Mouse (Mus musculus) bone marrow, adult 2 months (tissue): ENCODE data around the gene Gabpb2. TPM values are rescaled to one million over a fixed set of nuclear protein-coding genes. Genes with fewer than 3 reads are reported as not detected.
A peak's percentile ranks its signal among the peaks of the same experiment; 100 is the strongest.

Source experiments
- H3K27ac ChIP-seq: fragments of 200-500 bp; 2 replicates; pipeline ENCODE4 v1.5.1; 2012; ENCODE audit warnings: low read depth, mild to moderate bottlenecking, control low read depth, inconsistent platforms, low read length; ENCODE audit not compliant: control insufficient read depth, poor library complexity, insufficient read depth
- H3K4me1 ChIP-seq: fragments of 200-500 bp; 2 replicates; pipeline ENCODE4 v1.6.1; 2011; ENCODE audit warnings: low read length; ENCODE audit not compliant: control insufficient read depth, insufficient read depth
- H3K4me3 ChIP-seq: fragments of 200-500 bp; replicated peaks from 2 replicates; pipeline ENCODE3; 2011; ENCODE audit warnings: mild to moderate bottlenecking, low read depth, low read length, control low read depth; ENCODE audit not compliant: control insufficient read depth
- CTCF ChIP-seq: fragments of 200-500 bp; IDR thresholded peaks from 2 replicates; pipeline ENCODE4 v1.5.1; 2011; ENCODE audit warnings: low read length, control low read depth; ENCODE audit not compliant: control insufficient read depth, insufficient read depth
- POLR2A ChIP-seq: fragments of 200-500 bp; IDR thresholded peaks from 2 replicates; pipeline ENCODE4 v1.6.1; 2011; ENCODE audit warnings: low read depth, mild to moderate bottlenecking, control low read depth, low read length, borderline replicate concordance; ENCODE audit not compliant: control insufficient read depth
- WGBS: fragments of 180-500 bp; shearing (Covaris S2); methylation state at CpG from one replicate; pipeline ENCODE4 v1.1.7; 2018; 5-methylcytosine and 5-hydroxymethylcytosine counted together
- polyA plus RNA-seq: library from polyadenylated mRNA; stranded (reverse); fragments of >200 nt; gene quantifications from 2 replicates; pipeline ENCODE4 v1.2.4, GENCODE M21; 2011; ENCODE audit warnings: low replicate concordance; ENCODE audit not compliant: missing spikeins, insufficient read depth, insufficient read length

Gene Gabpb2
- polyA plus RNA-seq, 1 experiment, result 28.5 TPM

DNA sequence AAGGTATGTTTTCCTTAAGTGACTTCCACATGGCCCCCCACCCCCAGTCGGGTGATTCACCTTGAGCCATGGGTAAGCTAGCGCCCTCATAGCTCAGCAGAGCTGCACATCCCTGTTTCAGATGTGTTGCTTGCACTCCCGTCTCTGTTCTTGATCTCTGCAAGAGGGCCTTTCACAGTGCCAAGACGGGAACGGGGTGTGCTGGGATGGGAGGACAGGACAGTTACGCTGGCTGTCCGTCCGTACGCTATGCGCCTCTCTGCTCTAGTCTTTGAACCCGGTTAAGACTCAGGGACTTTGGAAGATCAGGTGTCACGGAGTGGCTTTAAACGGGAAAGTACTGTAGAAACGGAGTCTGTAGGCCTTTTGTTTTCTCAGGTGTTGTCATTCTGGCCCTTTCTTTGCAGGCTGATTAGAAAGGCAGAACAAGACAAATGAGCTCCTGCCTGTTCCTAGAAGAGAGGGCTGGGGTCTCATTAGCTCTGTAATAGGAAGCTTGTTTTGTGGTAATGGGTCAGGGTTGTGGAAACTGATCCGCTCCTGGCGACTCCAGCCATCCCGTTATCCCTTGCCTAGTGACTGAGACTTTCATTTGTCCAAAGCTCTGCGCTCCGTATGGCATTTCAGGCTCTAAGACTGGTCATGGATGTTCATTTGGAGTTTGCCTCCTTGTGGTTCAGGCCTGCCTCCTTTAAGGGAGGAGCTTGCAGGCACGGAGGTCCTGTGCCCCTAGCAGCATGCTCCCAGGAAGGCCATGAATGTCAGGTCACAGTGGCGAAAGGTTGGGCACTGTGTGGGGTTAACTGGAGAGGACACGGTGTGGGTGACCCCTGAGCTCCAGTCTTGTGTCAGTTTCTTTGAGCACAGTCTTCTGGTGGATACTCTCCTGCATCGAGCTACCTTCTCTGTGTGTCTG is 17.9 kb upstream of the Gabpb2 start:
- Histone ChIP-seq H3K4me1 (peaks cover 3% of the 10 kb centered on the region; the same call in 1 of the 2 replicates), H3K27ac (no peak overlapping the region; the same call in 1 of the 2 replicates), H3K4me3 (no peak overlapping the region)
- WGBS, result 92% methylated on average over 23 of the region's 23 CpGs
- no peak for TF ChIP-seq POLR2A
- no peak for TF ChIP-seq CTCF

DNA sequence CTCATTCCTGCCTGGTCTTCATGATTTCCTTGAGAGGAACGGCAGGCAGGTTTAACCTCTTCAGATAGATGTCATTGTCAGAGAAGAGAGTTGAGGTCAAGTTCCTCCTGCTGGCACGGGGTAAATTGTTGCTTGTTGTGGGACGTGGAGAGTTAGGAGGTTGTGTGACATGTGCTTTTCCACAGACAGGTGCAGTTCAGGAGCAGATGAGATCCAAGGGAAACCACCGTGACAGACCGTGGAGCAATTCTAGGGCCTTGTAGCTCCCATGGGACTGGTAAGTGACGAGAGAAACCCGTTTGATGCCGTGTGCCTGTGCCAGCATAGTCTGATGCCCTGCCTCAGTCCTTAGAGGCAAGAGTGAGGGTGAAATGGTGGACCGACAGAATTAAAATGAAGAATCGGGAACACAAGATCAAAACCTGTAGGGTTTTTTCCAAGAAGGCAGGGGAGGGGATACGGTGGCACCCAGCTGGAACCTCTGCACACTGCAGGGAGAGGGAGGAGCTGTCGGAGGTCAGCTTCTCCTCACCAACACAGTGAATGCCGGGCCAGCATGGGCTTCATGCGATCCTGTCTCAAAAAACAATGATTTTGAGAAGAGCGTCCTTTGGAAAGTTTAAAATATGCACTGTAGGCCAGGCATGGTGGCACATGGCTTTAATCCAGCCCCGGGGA is 15.7 kb upstream of the Gabpb2 start:
- 83% methylated on average over 16 of the region's 16 CpGs for WGBS
- Histone ChIP-seq H3K4me3 (no peak overlapping the region), H3K4me1 (peaks cover 4% of the 10 kb centered on the region; the same call in 1 of the 2 replicates), H3K27ac (no peak overlapping the region)
- TF ChIP-seq POLR2A, result no peak
- no peak for TF ChIP-seq CTCF

DNA sequence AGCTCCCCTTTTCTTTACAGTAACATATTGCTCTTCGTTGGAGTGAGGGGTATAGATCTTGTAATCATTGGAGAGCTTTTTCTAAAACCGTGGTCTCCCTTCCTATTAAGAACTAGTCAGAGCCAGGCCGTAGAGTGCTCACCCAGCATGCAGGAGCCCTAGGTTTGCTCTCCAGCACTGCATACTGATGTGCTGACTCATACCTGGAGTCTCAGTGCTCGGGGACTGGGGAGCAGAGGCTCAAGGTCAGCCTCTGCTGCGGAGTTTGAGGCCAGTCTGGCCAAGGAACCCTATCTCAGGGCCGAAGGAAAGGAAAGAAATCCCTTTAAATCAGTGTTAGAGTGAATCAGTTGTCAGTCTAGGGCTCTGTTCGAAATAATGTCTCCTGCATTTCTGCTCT is 15.1 kb upstream of the Gabpb2 start:
- TF ChIP-seq POLR2A (no peak), CTCF (no peak)
- Histone ChIP-seq H3K27ac (no peak overlapping the region), H3K4me1 (peaks cover 4% of the 10 kb centered on the region; the same call in 1 of the 2 replicates), H3K4me3 (no peak overlapping the region)
- WGBS, result 76% methylated on average over 7 of the region's 7 CpGs

DNA sequence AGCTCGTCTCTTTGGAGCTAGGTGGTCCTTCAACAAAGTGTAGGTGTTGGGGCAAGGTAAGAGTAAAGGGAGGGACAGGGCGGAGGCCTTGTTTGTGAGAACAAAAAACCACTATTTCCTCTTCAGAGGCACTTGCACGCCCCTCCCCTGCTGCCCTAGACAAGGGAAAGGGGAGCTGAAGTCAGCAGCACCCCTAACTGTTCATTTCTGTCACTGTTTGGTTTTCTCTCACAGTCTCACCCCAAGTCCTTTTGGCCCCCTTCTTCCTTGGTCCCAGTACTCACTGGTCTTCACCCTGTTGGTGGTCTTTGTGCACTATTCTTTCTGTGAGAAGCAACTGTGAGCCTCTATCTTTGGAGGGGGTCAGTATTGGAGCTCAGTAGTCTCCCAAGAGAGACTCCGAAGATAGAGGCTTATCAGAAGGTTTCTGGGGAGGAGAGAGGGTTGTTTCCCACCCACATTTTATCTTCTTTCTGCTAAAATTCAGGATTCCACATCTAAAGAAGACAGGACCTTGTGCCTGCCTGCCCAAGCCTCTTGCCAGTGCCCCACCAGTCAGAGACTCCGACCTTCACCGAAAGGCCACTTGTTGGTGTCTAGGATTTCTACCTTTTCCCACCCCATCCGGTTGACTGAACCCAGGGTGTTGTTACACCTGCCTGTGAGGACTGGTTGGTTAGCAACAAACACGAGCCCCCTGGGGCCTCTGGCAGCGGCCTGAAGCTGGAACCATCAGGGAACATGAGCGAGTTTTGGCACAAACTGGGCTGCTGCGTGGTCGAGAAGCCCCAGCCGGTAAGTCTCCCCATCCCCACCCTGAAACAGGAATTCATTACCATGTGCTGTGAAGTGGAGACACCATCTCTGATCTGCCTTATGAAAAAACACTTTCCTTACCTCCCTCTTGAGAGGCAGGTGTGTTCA is 13.8 kb upstream of the Gabpb2 start, which contains the start of gene Mllt11:
TSS of gene Mllt11 (minus strand) at position 874 of the 924 bp plus-strand sequence.
- peak within 1 kb of the TSS; percentile 99 for H3K27ac ChIP-seq
- peak within 1 kb of the TSS; percentile 69 for H3K4me3 ChIP-seq
- peaks cover 4% of the 10 kb centered on the region; the same call in 1 of the 2 replicates for H3K4me1 ChIP-seq
- TF ChIP-seq POLR2A, result no peak
- no peak for TF ChIP-seq CTCF
- WGBS, result 40% methylated on average over 13 of the region's 13 CpGs

GRCm38 (mm10) chr3:95230495-95231297 is 13.0 kb upstream of the Gabpb2 start:
- peak overlapping the region; percentile 99 for H3K27ac ChIP-seq
- 7% methylated on average over 8 of the region's 8 CpGs for WGBS
- H3K4me1 ChIP-seq, result peaks cover 4% of the 10 kb centered on the region; the same call in 1 of the 2 replicates
- H3K4me3 ChIP-seq, result peak overlapping the region; percentile 91
- TF ChIP-seq CTCF, result peak; percentile 7; the same call in 1 of the 2 replicates
- TF ChIP-seq POLR2A, result no peak

DNA sequence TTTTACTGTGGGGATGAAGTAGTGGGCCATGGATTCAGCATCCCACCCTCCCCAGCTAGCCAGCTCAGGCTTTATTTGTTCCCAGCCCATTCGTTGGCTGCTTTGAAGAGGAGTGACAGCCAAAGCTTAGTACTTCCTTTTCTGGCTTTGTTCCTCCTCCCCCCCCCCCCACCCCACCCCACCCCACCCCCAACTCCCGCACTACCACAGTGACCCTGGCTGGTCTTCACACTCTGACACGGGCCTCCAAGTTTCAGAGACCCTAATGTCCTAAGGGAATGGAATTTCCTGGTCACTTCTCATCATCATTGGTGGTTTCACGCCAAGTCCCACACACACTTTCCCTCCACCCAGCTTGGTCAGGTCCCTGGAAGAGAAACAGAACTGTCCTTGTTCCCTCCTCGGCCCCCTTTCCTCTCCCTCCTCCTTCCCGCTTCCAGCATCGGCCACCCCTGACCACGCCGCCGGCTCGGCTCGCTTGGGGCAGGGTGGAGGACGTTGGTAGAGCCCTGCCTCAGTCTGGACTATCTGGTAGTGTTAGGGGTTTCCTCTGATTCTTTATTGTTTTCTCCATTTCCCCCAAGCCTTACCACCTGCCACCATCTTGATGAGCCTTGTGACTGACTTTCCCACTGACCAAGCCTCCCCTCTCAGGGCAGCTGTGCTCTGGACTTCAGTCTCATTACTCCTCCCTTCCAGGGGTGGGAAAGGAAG is 12.2 kb upstream of the Gabpb2 start:
- WGBS, result 1% methylated on average over 13 of the region's 13 CpGs
- TF ChIP-seq POLR2A (peak; percentile 46; the same call in 1 of the 2 replicates), CTCF (no peak)
- Histone ChIP-seq H3K27ac (peak overlapping the region; percentile 99), H3K4me3 (peak overlapping the region; percentile 91), H3K4me1 (peaks cover 4% of the 10 kb centered on the region; the same call in 1 of the 2 replicates)

DNA sequence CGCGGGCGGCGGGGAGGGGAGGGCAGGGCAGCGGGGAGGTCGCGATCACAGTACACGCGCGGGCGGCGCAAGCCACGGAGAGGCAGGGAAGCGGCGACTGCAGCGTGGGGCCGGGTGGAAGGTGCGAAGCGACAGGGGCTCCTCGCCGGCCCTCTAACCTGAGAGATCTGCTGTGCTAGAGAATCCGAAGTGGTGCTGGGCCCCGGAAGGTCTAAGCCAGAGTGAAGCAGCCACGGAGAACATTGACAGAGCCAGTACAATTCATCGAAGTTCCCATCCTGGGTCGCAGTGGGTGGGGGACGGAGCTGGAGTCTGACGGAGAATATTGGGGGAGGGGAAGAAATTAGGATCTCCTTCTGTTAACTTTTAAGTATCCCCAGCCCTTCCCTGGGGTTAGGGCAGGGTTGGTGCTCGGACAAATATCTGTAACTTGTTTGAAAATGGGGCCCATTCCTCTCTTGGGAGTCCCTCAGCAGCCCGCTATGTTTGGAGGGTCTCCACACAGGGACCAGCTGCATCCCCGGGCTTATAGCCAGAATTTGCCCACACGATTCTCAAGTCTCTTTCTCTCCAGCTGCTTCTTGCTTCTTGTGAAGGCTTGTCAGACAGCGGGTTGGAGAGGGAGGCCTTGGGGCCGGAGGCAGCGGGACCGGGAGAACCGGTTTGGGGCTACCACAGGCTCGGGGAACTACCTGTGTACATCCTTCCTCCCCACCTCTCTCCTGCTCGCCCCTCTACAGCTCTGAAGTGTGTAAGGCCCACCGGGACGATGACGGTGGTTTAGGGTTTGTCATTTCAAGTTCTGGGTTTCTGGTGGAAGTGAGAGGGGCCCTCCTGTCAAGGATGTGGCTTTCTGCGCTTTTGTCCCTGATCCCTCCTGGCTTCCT is 11.4 kb upstream of the Gabpb2 start:
- under 1% methylated on average over 43 of the region's 43 CpGs for WGBS
- Histone ChIP-seq H3K4me1 (peaks cover 4% of the 10 kb centered on the region; the same call in 1 of the 2 replicates), H3K4me3 (peak overlapping the region; percentile 91), H3K27ac (peak overlapping the region; percentile 95)
- TF ChIP-seq CTCF, result no peak; the same call in 1 of the 2 replicates
- peak; percentile 36; the same call in 1 of the 2 replicates for TF ChIP-seq POLR2A
